Mouse (Mus musculus): ENCODE measurements around the gene Rere. TPM values are rescaled to one million over a fixed set of nuclear protein-coding genes. Genes with fewer than 3 reads are reported as not detected.

The Rere gene
- polyA plus RNA-seq, 1 experiment from 2014 or later, result 28.4 TPM

GRCm38 (mm10) chr4:150240381-150240886 lies 41.0 kb upstream of the Rere start:
- no peak for ATAC-seq
- 54% methylated on average over 1 of the region's 1 CpGs for WGBS
- Histone ChIP-seq H3K9ac (no peak overlapping the region), H3K36me3 (peaks cover 37% of the 10 kb centered on the region), H3K4me2 (replicated peaks) (no peak overlapping the region), H3K4me1 (replicated peaks) (peaks cover 29% of the 10 kb centered on the region), H3K27me3 (replicated peaks) (no peaks in the 10 kb centered on the region), H3K9me3 (no peaks in the 10 kb centered on the region), H3K27ac (no peak overlapping the region), H3K4me3 (replicated peaks) (no peak overlapping the region)

GRCm38 (mm10) chr4:150241708-150242107 lies 39.7 kb upstream of the Rere start:
- Histone ChIP-seq H3K4me1 (replicated peaks) (peaks cover 29% of the 10 kb centered on the region), H3K27me3 (replicated peaks) (no peaks in the 10 kb centered on the region), H3K4me3 (replicated peaks) (no peak overlapping the region), H3K4me2 (replicated peaks) (no peak overlapping the region), H3K9me3 (no peaks in the 10 kb centered on the region), H3K9ac (no peak overlapping the region), H3K36me3 (peaks cover 48% of the 10 kb centered on the region), H3K27ac (no peak overlapping the region)
- 74% methylated on average over 4 of the region's 4 CpGs for WGBS
- no peak for ATAC-seq

- Histone ChIP-seq H3K4me3 (replicated peaks) (no peak overlapping the region), H3K27ac (no peak overlapping the region), H3K36me3 (peaks cover 56% of the 10 kb centered on the region), H3K9ac (no peak overlapping the region), H3K4me1 (replicated peaks) (peaks cover 29% of the 10 kb centered on the region), H3K4me2 (replicated peaks) (no peak overlapping the region), H3K27me3 (replicated peaks) (no peaks in the 10 kb centered on the region), H3K9me3 (no peaks in the 10 kb centered on the region)
- no peak for ATAC-seq
- WGBS, result 77% methylated on average over 5 of the region's 5 CpGs
Measured at GRCm38 (mm10) chr4:150242745-150243144, 38.7 kb upstream of the Rere start.

- peaks cover 17% of the 10 kb centered on the region for H3K4me1 ChIP-seq (replicated peaks)
- H3K9me3 ChIP-seq, result no peaks in the 10 kb centered on the region
- H3K4me2 ChIP-seq (replicated peaks), result no peak overlapping the region
- 71% methylated on average over 2 of the region's 2 CpGs for WGBS
- no peak overlapping the region for H3K27ac ChIP-seq
- ATAC-seq, result no peak
- H3K27me3 ChIP-seq (replicated peaks), result no peaks in the 10 kb centered on the region
- H3K9ac ChIP-seq, result no peak overlapping the region
- no peak overlapping the region for H3K4me3 ChIP-seq (replicated peaks)
- peaks cover 73% of the 10 kb centered on the region for H3K36me3 ChIP-seq
Measured at GRCm38 (mm10) chr4:150245876-150246275, 35.6 kb upstream of the Rere start.

- Histone ChIP-seq H3K27me3 (replicated peaks) (no peaks in the 10 kb centered on the region), H3K4me2 (replicated peaks) (no peak overlapping the region), H3K4me1 (replicated peaks) (0 out of 2 replicates have a peak, but pooled peaks cover 4% of the 10 kb centered on the region), H3K9ac (no peak overlapping the region), H3K9me3 (no peaks in the 10 kb centered on the region), H3K27ac (no peak overlapping the region), H3K4me3 (replicated peaks) (no peak overlapping the region), H3K36me3 (peaks cover 53% of the 10 kb centered on the region)
- 45% methylated on average over 5 of the region's 5 CpGs for WGBS
- peak; percentile 46; the same call in 1 of the 2 replicates for ATAC-seq
Measured at GRCm38 (mm10) chr4:150248009-150248408, 33.4 kb upstream of the Rere start.

GRCm38 (mm10) chr4:150248917-150249316 lies 32.5 kb upstream of the Rere start:
- Histone ChIP-seq H3K36me3 (peaks cover 44% of the 10 kb centered on the region), H3K27me3 (replicated peaks) (no peaks in the 10 kb centered on the region), H3K9ac (no peak overlapping the region), H3K4me1 (replicated peaks) (0 out of 2 replicates have a peak, but pooled peaks cover 4% of the 10 kb centered on the region), H3K9me3 (no peaks in the 10 kb centered on the region), H3K4me3 (replicated peaks) (no peak overlapping the region), H3K27ac (no peak overlapping the region), H3K4me2 (replicated peaks) (no peak overlapping the region)
- no peak for ATAC-seq
- 75% methylated on average over 5 of the region's 5 CpGs for WGBS

GRCm38 (mm10) chr4:150249731-150250270 lies 31.6 kb upstream of the Rere start:
- WGBS, result 76% methylated on average over 5 of the region's 5 CpGs
- ATAC-seq, result no peak
- H3K4me1 ChIP-seq (replicated peaks), result 0 out of 2 replicates have a peak, but pooled peaks cover 4% of the 10 kb centered on the region
- H3K27me3 ChIP-seq (replicated peaks), result no peaks in the 10 kb centered on the region
- no peak overlapping the region for H3K27ac ChIP-seq
- no peaks in the 10 kb centered on the region for H3K9me3 ChIP-seq
- H3K9ac ChIP-seq, result no peak overlapping the region
- H3K4me2 ChIP-seq (replicated peaks), result no peak overlapping the region
- H3K4me3 ChIP-seq (replicated peaks), result no peak overlapping the region
- peaks cover 36% of the 10 kb centered on the region for H3K36me3 ChIP-seq

DNA sequence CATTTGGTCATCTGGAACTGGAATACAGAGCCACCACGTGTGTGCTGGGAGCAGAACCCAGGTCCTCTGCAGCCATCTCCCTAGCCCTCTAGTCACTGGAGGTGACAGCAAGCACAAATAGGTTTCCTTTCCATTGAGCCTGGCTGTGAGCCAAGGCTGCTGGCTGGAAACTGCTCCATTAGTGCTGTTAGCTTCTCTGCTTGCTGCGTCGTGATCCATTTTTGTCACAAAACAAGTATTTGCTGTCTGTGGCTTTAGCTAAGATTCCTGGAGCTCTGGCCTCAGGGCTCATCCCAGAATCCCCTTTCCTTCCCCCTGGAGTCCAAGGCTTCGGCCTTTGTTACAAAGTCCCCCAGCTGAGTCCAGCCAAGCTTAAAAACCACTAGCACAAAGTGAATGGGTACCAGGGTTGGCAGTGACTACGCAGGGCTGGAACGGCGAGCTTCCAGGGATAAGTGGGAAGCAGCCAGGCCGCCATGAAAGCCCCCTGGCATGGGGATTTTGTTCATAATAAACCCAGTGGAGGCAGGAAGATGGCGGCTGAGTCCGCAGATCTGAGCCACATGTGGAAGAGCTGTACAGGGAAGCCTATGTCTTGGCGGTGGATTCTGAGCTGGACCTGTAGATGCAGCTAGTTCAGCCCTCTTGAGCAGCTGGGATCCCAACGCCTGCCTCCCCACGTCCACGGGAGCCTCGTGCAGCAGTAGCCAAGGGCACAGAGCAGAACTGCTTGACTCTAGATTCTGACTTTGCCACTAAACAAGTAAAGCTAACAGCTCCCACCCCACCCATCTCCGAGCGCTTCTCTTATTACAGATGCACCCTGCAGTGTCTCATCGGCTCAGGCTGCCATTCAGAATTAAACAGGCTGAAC lies 30.7 kb upstream of the Rere start:
- Histone ChIP-seq H3K9me3 (no peaks in the 10 kb centered on the region), H3K27me3 (replicated peaks) (no peaks in the 10 kb centered on the region), H3K36me3 (peaks cover 33% of the 10 kb centered on the region), H3K27ac (no peak overlapping the region), H3K4me1 (replicated peaks) (0 out of 2 replicates have a peak, but pooled peaks cover 4% of the 10 kb centered on the region), H3K4me2 (replicated peaks) (no peak overlapping the region), H3K9ac (no peak overlapping the region), H3K4me3 (replicated peaks) (no peak overlapping the region)
- 0 out of 2 replicates have a peak, but pooled peaks have one; percentile 5 for ATAC-seq
- WGBS, result 59% methylated on average over 18 of the region's 18 CpGs

GRCm38 (mm10) chr4:150254416-150254815 lies 27.0 kb upstream of the Rere start:
- H3K36me3 ChIP-seq, result peaks cover 5% of the 10 kb centered on the region
- ATAC-seq, result no peak

GRCm38 (mm10) chr4:150255181-150255580 lies 26.3 kb upstream of the Rere start:
- H3K4me1 ChIP-seq (replicated peaks), result peaks cover 21% of the 10 kb centered on the region
- no peak overlapping the region for H3K4me2 ChIP-seq (replicated peaks)
- ATAC-seq, result no peak
- H3K36me3 ChIP-seq, result no peaks in the 10 kb centered on the region
- H3K9me3 ChIP-seq, result no peaks in the 10 kb centered on the region
- H3K27ac ChIP-seq, result no peak overlapping the region
- H3K27me3 ChIP-seq (replicated peaks), result no peaks in the 10 kb centered on the region
- no peak overlapping the region for H3K9ac ChIP-seq
- 90% methylated on average over 7 of the region's 7 CpGs for WGBS
- no peak overlapping the region for H3K4me3 ChIP-seq (replicated peaks)

More at GRCm38 (mm10) chr4:150254416-150254815, 27.0 kb upstream of the Rere start:
- Histone ChIP-seq H3K4me2 (replicated peaks) (no peak overlapping the region), H3K4me1 (replicated peaks) (peaks cover 21% of the 10 kb centered on the region), H3K27ac (no peak overlapping the region), H3K9ac (no peak overlapping the region), H3K27me3 (replicated peaks) (no peaks in the 10 kb centered on the region), H3K4me3 (replicated peaks) (no peak overlapping the region), H3K9me3 (no peaks in the 10 kb centered on the region)
- 64% methylated on average over 4 of the region's 4 CpGs for WGBS

GRCm38 (mm10) chr4:150257252-150258204 lies 23.9 kb upstream of the Rere start:
- no peaks in the 10 kb centered on the region for H3K36me3 ChIP-seq
- no peak overlapping the region for H3K4me3 ChIP-seq (replicated peaks)
- peak; percentile 75 for ATAC-seq
- peak overlapping the region; percentile 60 for H3K27ac ChIP-seq
- H3K9me3 ChIP-seq, result no peaks in the 10 kb centered on the region
- WGBS, result 45% methylated on average over 20 of the region's 20 CpGs
- H3K27me3 ChIP-seq (replicated peaks), result no peaks in the 10 kb centered on the region
- H3K9ac ChIP-seq, result peak overlapping the region; percentile 5; the same call in 1 of the 2 replicates
- no peak overlapping the region for H3K4me2 ChIP-seq (replicated peaks)
- peaks cover 17% of the 10 kb centered on the region for H3K4me1 ChIP-seq (replicated peaks)

- WGBS, result 56% methylated on average over 14 of the region's 14 CpGs
- no peaks in the 10 kb centered on the region for H3K27me3 ChIP-seq (replicated peaks)
- H3K27ac ChIP-seq, result peak overlapping the region; percentile 60
- no peak overlapping the region for H3K4me2 ChIP-seq (replicated peaks)
- no peak overlapping the region for H3K4me3 ChIP-seq (replicated peaks)
- H3K9me3 ChIP-seq, result no peaks in the 10 kb centered on the region
- ATAC-seq, result no peak
- no peaks in the 10 kb centered on the region for H3K36me3 ChIP-seq
- H3K9ac ChIP-seq, result no peak overlapping the region
- peaks cover 17% of the 10 kb centered on the region for H3K4me1 ChIP-seq (replicated peaks)
Measured at GRCm38 (mm10) chr4:150258388-150258787, 23.1 kb upstream of the Rere start.

Data from intestine, embryonic 15.5 days (tissue).